In the genomic region with DNA sequence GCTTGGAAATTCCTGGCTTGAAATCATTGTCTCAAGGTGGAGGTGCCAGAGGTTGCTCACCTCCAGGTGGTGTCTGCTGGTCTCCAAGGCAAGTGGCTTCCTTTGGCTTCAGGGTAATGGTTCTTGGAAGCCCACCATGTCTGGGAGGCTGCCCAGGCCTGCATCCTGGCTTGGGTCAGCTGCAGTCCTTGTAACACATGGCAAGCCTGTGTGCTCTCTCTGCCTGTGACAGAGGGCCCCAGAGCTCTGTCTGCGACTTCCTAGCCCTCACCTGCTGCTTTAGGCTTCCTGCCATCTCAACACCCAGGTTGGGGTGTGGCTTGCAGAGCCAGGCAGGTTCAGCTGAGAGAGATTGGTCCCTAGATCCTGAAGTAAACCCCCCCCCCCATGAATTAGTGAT, we compare ENCODE assay signal across 8 mouse cellular contexts. TPM values are rescaled to one million over a fixed set of nuclear protein-coding genes. Genes with fewer than 3 reads are reported as not detected.
DNase-seq lines count a peak whose midpoint lies in the region; ATAC-seq and TF ChIP-seq lines count a peak whose summit lies in the region.

No protein-coding gene starts in this region.

- H3K27me3 ChIP-seq in heart, embryonic 13.5 days (replicated peaks), result no peaks in the 10 kb centered on the region
- no peaks in the 10 kb centered on the region for H3K27me3 ChIP-seq in heart, embryonic 16.5 days (ENCODE audit: control insufficient read depth, insufficient read depth, low read length)
- no peaks in the 10 kb centered on the region for H3K27me3 ChIP-seq in midbrain, embryonic 10.5 days (ENCODE audit: low read depth, poor library complexity, severe bottlenecking)

- intact Hi-C loops in heart, postnatal 10 days (cut with DNase I), result loop anchor here (2.0 kb wide), 1 partner anchor 23 kb away; a partner anchor contains a TSS

- whole genome bisulfite sequencing in heart, embryonic 13.5 days, result 33% methylated on average over 1 of the region's 1 CpGs
- WGBS in bone marrow, adult 2 months, result 0% methylated on average over 1 of the region's 1 CpGs
- 34% methylated on average over 1 of the region's 1 CpGs for WGBS in heart, embryonic 16.5 days
- 74% methylated on average over 1 of the region's 1 CpGs for WGBS in midbrain, embryonic 10.5 days

- H3K4me1 ChIP-seq in heart, embryonic 13.5 days, result peaks cover 56% of the 10 kb centered on the region
- peaks cover 5% of the 10 kb centered on the region for H3K4me1 ChIP-seq in bone marrow, adult 2 months (ENCODE audit: control insufficient read depth, insufficient read depth, low read length)
- peaks cover 37% of the 10 kb centered on the region for H3K4me1 ChIP-seq in heart, embryonic 16.5 days (ENCODE audit: control insufficient read depth, insufficient read depth, low read length)
- peaks cover 50% of the 10 kb centered on the region for H3K4me1 ChIP-seq in midbrain, embryonic 10.5 days

- no peak for TF ChIP-seq CTCF in bone marrow, adult 2 months (IDR thresholded peaks at IDR 0.05; ENCODE audit: control insufficient read depth, insufficient read depth, low read length)

- no peak for TF ChIP-seq POLR2A in bone marrow, adult 2 months (IDR thresholded peaks at IDR 0.05; ENCODE audit: borderline replicate concordance, control insufficient read depth, low read depth, low read length)

- H3K4me3 ChIP-seq in heart, embryonic 13.5 days, result peak overlapping the region; percentile 96
- H3K4me3 ChIP-seq in bone marrow, adult 2 months (replicated peaks; ENCODE audit: control insufficient read depth, low read depth, low read length), result peak overlapping the region; percentile 86
- H3K4me3 ChIP-seq in heart, embryonic 16.5 days (ENCODE audit: low read length), result peak overlapping the region; percentile 92
- peak overlapping the region; percentile 96 for H3K4me3 ChIP-seq in midbrain, embryonic 10.5 days

- no peak for DNase-seq in heart, postnatal 10 days
- DNase-seq in midbrain, embryonic 10.5 days (ENCODE audit: low spot score), result no peak
- DNase-seq in adrenal gland, adult 8-10 months, result no peak
- no peak for DNase-seq in retina, postnatal 1 day
- DNase-seq in layer of hippocampus, adult 9-11 months, result no peak

- H3K36me3 ChIP-seq in heart, embryonic 13.5 days, result peaks cover 54% of the 10 kb centered on the region
- H3K36me3 ChIP-seq in heart, embryonic 16.5 days (ENCODE audit: control insufficient read depth, insufficient read depth), result peaks cover 17% of the 10 kb centered on the region
- peaks cover 56% of the 10 kb centered on the region for H3K36me3 ChIP-seq in midbrain, embryonic 10.5 days

- peak overlapping the region; percentile 97 for H3K9ac ChIP-seq in heart, embryonic 13.5 days
- H3K9ac ChIP-seq in heart, embryonic 16.5 days (ENCODE audit: low read length), result peak overlapping the region; percentile 94

- no peak for ATAC-seq in heart, embryonic 13.5 days (ENCODE audit: extremely low read depth, insufficient number of reproducible peaks, low FRiP score, low TSS enrichment)
- no peak for ATAC-seq in heart, embryonic 16.5 days (replicated peaks; ENCODE audit: extremely low read depth, insufficient read depth, low FRiP score)

- peak overlapping the region; percentile 84 for H3K4me2 ChIP-seq in heart, embryonic 13.5 days
- peak overlapping the region; percentile 96 for H3K4me2 ChIP-seq in heart, embryonic 16.5 days (ENCODE audit: low read depth, low read length)

- H3K9me3 ChIP-seq in heart, embryonic 13.5 days, result no peaks in the 10 kb centered on the region
- H3K9me3 ChIP-seq in heart, embryonic 16.5 days (replicated peaks; ENCODE audit: control insufficient read depth, low read length), result no peaks in the 10 kb centered on the region
- no peaks in the 10 kb centered on the region for H3K9me3 ChIP-seq in midbrain, embryonic 10.5 days (replicated peaks)

- H3K27ac ChIP-seq in heart, embryonic 13.5 days (replicated peaks), result peak overlapping the region; percentile 89; the same call in 1 of the 2 replicates
- H3K27ac ChIP-seq in bone marrow, adult 2 months (ENCODE audit: control insufficient read depth, insufficient read depth, low read depth, low read length, poor library complexity), result peak overlapping the region; percentile 98
- H3K27ac ChIP-seq in heart, embryonic 16.5 days (ENCODE audit: low read length), result no peak overlapping the region
- H3K27ac ChIP-seq in midbrain, embryonic 10.5 days (replicated peaks), result peak overlapping the region; percentile 93

RNA-seq across cellular contexts. Expression of a gene that starts 2.1 kb away (rescaled TPM):
- 12.0 and 13.0 TPM in 2 replicates for polyA plus RNA-seq in heart, embryonic 13.5 days (2015; fragmentation: Nextera tagmentation; extraction: Ambion mirVana)
- 100 to 1,000 TPM; 110 to 112 TPM for total RNA-seq in heart, postnatal 10 days (2021)
- polyA plus RNA-seq in bone marrow, adult 2 months (2011; ENCODE audit: insufficient read depth, insufficient read length, low replicate concordance, missing spikeins), result 197 and 344 TPM in 2 replicates
- polyA plus RNA-seq in heart, embryonic 16.5 days (2015; fragmentation: Nextera tagmentation; extraction: Ambion mirVana), result 13.8 and 15.3 TPM in 2 replicates
- polyA plus RNA-seq in midbrain, embryonic 10.5 days (2016; fragmentation: Nextera tagmentation; extraction: Ambion mirVana), result 18.0 and 19.7 TPM in 2 replicates
- 100 to 1,000 TPM; 127 to 146 (median 143) TPM for total RNA-seq in adrenal gland, adult 8-10 months (2022)

RNA-seq across cellular contexts. Expression of a gene that starts 12.4 kb away (rescaled TPM):
- polyA plus RNA-seq in heart, embryonic 13.5 days (2015; fragmentation: Nextera tagmentation; extraction: Ambion mirVana), result 9.1 and 10.1 TPM in 2 replicates
- total RNA-seq in heart, postnatal 10 days (2021), result 10 to 100 TPM; 15.1 to 17.6 TPM
- polyA plus RNA-seq in bone marrow, adult 2 months (2011; ENCODE audit: insufficient read depth, insufficient read length, low replicate concordance, missing spikeins), result 37.6 and 83.8 TPM in 2 replicates
- polyA plus RNA-seq in heart, embryonic 16.5 days (2015; fragmentation: Nextera tagmentation; extraction: Ambion mirVana), result 11.7 and 13.5 TPM in 2 replicates
- polyA plus RNA-seq in midbrain, embryonic 10.5 days (2016; fragmentation: Nextera tagmentation; extraction: Ambion mirVana), result 15.0 and 15.2 TPM in 2 replicates
- total RNA-seq in adrenal gland, adult 8-10 months (2022), result 10 to 100 TPM; 27.4 to 54.8 (median 45.1) TPM

RNA-seq across cellular contexts. Expression of a gene that starts 20.7 kb away (rescaled TPM):
- polyA plus RNA-seq in heart, embryonic 13.5 days (2015; fragmentation: Nextera tagmentation; extraction: Ambion mirVana), result 808 and 893 TPM in 2 replicates
- total RNA-seq in heart, postnatal 10 days (2021), result 1,000 to 10,000 TPM; 1,058 to 1,125 TPM
- 131 and 178 TPM in 2 replicates for polyA plus RNA-seq in bone marrow, adult 2 months (2011; ENCODE audit: insufficient read depth, insufficient read length, low replicate concordance, missing spikeins)
- polyA plus RNA-seq in heart, embryonic 16.5 days (2015; fragmentation: Nextera tagmentation; extraction: Ambion mirVana), result 1,107 and 1,132 TPM in 2 replicates
- polyA plus RNA-seq in midbrain, embryonic 10.5 days (2016; fragmentation: Nextera tagmentation; extraction: Ambion mirVana), result 463 and 481 TPM in 2 replicates
- total RNA-seq in adrenal gland, adult 8-10 months (2022), result 100 to 1,000 TPM; 380 to 452 (median 425) TPM

RNA-seq across cellular contexts. Expression of a gene that starts 22.9 kb away (rescaled TPM):
- polyA plus RNA-seq in heart, embryonic 13.5 days (2015; fragmentation: Nextera tagmentation; extraction: Ambion mirVana), result 1.6 and 2.5 TPM in 2 replicates
- total RNA-seq in heart, postnatal 10 days (2021), result 1 to 10 TPM; 3.2 to 4.1 TPM
- 3.4 and 3.7 TPM in 2 replicates for polyA plus RNA-seq in bone marrow, adult 2 months (2011; ENCODE audit: insufficient read depth, insufficient read length, low replicate concordance, missing spikeins)
- 2.5 TPM in 2 replicates for polyA plus RNA-seq in heart, embryonic 16.5 days (2015; fragmentation: Nextera tagmentation; extraction: Ambion mirVana)
- polyA plus RNA-seq in midbrain, embryonic 10.5 days (2016; fragmentation: Nextera tagmentation; extraction: Ambion mirVana), result 7.8 and 9.3 TPM in 2 replicates
- total RNA-seq in adrenal gland, adult 8-10 months (2022), result 10 to 100 TPM; 58.4 to 92.4 (median 81.9) TPM

RNA-seq across cellular contexts. Expression of a gene that starts 30.3 kb away (rescaled TPM):
- polyA plus RNA-seq in heart, embryonic 13.5 days (2015; fragmentation: Nextera tagmentation; extraction: Ambion mirVana), result 15.6 and 15.7 TPM in 2 replicates
- 100 to 1,000 TPM; 132 to 190 TPM for total RNA-seq in heart, postnatal 10 days (2021)
- 36.0 and 53.2 TPM in 2 replicates for polyA plus RNA-seq in bone marrow, adult 2 months (2011; ENCODE audit: insufficient read depth, insufficient read length, low replicate concordance, missing spikeins)
- 10.3 and 13.0 TPM in 2 replicates for polyA plus RNA-seq in heart, embryonic 16.5 days (2015; fragmentation: Nextera tagmentation; extraction: Ambion mirVana)
- 17.8 and 19.7 TPM in 2 replicates for polyA plus RNA-seq in midbrain, embryonic 10.5 days (2016; fragmentation: Nextera tagmentation; extraction: Ambion mirVana)
- 100 to 1,000 TPM in 1 of 4 experiments, 10 to 100 TPM in 3; 56.4 to 145 (median 90.1) TPM for total RNA-seq in adrenal gland, adult 8-10 months (2022)
